Mouse (Mus musculus): ENCODE measurements at regions not wholly inside any gene's neighbourhood (a gene's known extent, or its start where the extent isn't known, plus 50 kb on each side); places are given as distances from the start of the nearest gene placed in this dataset.

GRCm38 (mm10) chr5:80659530-80659929 is 360.4 kb upstream of the Adgrl3 start:
- H3K36me3 ChIP-seq (ENCODE audit: insufficient read depth, low read length): no peaks in the 10 kb centered on the region
- no peaks in the 10 kb centered on the region for H3K27me3 ChIP-seq (ENCODE audit: insufficient read depth, low read length)
- no peak overlapping the region for H3K4me3 ChIP-seq (replicated peaks; ENCODE audit: low read length)
- TF ChIP-seq POU5F1 (IDR thresholded peaks at IDR 0.05; ENCODE audit: borderline replicate concordance, low read length): no peak
- TF ChIP-seq CTCF (conservative IDR thresholded peaks at IDR 0.05; ENCODE audit: low read length): no peak
- no peak for TF ChIP-seq NANOG (IDR thresholded peaks at IDR 0.05; ENCODE audit: borderline replicate concordance, low read length)
- no peaks in the 10 kb centered on the region for H3K4me1 ChIP-seq (replicated peaks; ENCODE audit: low read depth, low read length)
- no peaks in the 10 kb centered on the region for H3K9me3 ChIP-seq (ENCODE audit: low read length)

DNA sequence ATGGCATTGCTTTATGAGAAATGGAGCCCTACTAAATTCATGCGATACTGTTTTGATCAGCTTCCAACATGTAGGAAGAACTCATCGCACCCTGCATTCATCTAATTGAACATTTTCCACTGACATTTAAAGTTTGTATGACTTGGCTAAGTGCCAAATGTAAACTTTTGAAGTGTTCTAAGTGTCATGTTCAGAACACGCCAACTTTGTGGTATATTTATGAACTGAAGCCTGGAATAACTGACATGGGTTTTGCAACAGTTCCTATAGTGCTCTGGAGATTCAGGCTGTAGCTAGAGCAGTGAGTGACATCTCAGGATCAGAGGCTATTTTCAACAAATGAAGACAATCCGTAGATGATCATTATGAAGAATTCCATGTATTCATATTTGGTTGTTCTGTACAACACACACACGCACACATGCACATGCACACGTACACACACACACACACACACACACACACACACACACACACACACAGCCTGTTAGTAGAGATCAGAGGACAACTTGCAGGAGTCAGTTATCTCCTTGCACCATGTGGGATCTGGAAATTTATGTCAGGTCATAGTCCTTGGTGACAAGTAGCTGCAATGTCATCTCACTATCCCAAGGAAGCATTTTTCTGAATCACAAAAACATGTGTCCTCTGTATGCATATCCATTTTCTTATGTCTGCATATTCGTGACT is 349.5 kb upstream of the Adgrl3 start:
- no peaks in the 10 kb centered on the region for H3K9me3 ChIP-seq (ENCODE audit: low read length)
- no peaks in the 10 kb centered on the region for H3K4me1 ChIP-seq (replicated peaks; ENCODE audit: low read depth, low read length)
- TF ChIP-seq CTCF (conservative IDR thresholded peaks at IDR 0.05; ENCODE audit: low read length) (no peak), NANOG (IDR thresholded peaks at IDR 0.05; ENCODE audit: borderline replicate concordance, low read length) (no peak)
- no peaks in the 10 kb centered on the region for H3K36me3 ChIP-seq (ENCODE audit: insufficient read depth, low read length)
- H3K27me3 ChIP-seq (ENCODE audit: insufficient read depth, low read length): no peaks in the 10 kb centered on the region
- no peak overlapping the region for H3K4me3 ChIP-seq (replicated peaks; ENCODE audit: low read length)

DNA sequence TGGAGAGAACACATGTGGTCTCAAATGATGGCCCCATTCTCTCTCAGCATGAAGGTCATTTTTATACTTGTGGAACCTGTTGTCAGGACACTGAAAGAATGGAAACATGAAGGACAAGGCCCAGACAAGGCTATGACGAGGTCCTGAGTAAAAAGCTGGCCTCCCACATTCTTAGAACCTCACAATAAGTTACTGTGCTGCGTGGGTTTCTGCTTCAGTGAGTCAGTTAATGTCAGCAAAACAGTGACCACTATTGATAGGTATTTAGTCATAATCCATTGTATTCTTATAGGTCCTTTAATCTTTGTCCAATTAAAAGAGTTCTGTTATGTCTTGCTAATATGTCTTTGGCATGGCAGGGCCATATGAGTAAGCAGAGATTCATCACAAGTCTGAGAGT is 336.5 kb upstream of the Adgrl3 start:
- no peak overlapping the region for H3K4me3 ChIP-seq (replicated peaks; ENCODE audit: low read length)
- TF ChIP-seq CTCF (conservative IDR thresholded peaks at IDR 0.05; ENCODE audit: low read length) (no peak), NANOG (IDR thresholded peaks at IDR 0.05; ENCODE audit: borderline replicate concordance, low read length) (no peak), POU5F1 (IDR thresholded peaks at IDR 0.05; ENCODE audit: borderline replicate concordance, low read length) (no peak)

GRCm38 (mm10) chr5:80700848-80701247 is 319.1 kb upstream of the Adgrl3 start:
- Histone ChIP-seq H3K9me3 (ENCODE audit: low read length) (no peaks in the 10 kb centered on the region), H3K27me3 (ENCODE audit: insufficient read depth, low read length) (no peaks in the 10 kb centered on the region), H3K36me3 (ENCODE audit: insufficient read depth, low read length) (no peaks in the 10 kb centered on the region), H3K4me1 (replicated peaks; ENCODE audit: low read depth, low read length) (no peaks in the 10 kb centered on the region), H3K4me3 (replicated peaks; ENCODE audit: low read length) (no peak overlapping the region)
- TF ChIP-seq NANOG (IDR thresholded peaks at IDR 0.05; ENCODE audit: borderline replicate concordance, low read length) (no peak), POU5F1 (IDR thresholded peaks at IDR 0.05; ENCODE audit: borderline replicate concordance, low read length) (no peak), CTCF (conservative IDR thresholded peaks at IDR 0.05; ENCODE audit: low read length) (no peak)

More for the DNA sequence above, 336.5 kb upstream of the Adgrl3 start:
- Histone ChIP-seq H3K27me3 (ENCODE audit: insufficient read depth, low read length) (no peaks in the 10 kb centered on the region), H3K9me3 (ENCODE audit: low read length) (no peaks in the 10 kb centered on the region), H3K4me1 (replicated peaks; ENCODE audit: low read depth, low read length) (no peaks in the 10 kb centered on the region), H3K36me3 (ENCODE audit: insufficient read depth, low read length) (no peaks in the 10 kb centered on the region)

DNA sequence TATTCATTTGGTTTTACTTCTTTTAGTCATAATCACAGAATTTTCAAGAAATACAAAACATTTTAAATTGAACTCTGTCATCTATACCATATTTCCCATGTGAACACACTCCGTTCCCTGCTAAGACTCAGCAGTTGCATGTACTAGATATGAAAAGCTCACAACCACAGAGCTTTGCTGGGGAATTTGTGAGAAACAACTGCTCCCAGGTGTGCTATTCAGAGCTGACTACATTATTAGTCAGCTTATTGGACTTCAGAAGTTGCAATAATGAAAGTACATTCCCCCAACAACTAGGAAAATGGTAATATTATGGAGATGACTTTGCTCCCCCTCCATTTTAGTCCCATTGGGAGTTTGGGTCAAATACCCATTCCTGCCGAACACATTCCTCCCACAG is 315.2 kb upstream of the Adgrl3 start:
- Histone ChIP-seq H3K36me3 (ENCODE audit: insufficient read depth, low read length) (no peaks in the 10 kb centered on the region), H3K4me1 (replicated peaks; ENCODE audit: low read depth, low read length) (no peaks in the 10 kb centered on the region), H3K27me3 (ENCODE audit: insufficient read depth, low read length) (no peaks in the 10 kb centered on the region), H3K4me3 (replicated peaks; ENCODE audit: low read length) (no peak overlapping the region), H3K9me3 (ENCODE audit: low read length) (no peaks in the 10 kb centered on the region)
- no peak for TF ChIP-seq CTCF (conservative IDR thresholded peaks at IDR 0.05; ENCODE audit: low read length)
- no peak for TF ChIP-seq NANOG (IDR thresholded peaks at IDR 0.05; ENCODE audit: borderline replicate concordance, low read length)
- TF ChIP-seq POU5F1 (IDR thresholded peaks at IDR 0.05; ENCODE audit: borderline replicate concordance, low read length): no peak

GRCm38 (mm10) chr5:80706645-80707056 is 313.3 kb upstream of the Adgrl3 start:
- no peak for TF ChIP-seq NANOG (IDR thresholded peaks at IDR 0.05; ENCODE audit: borderline replicate concordance, low read length)
- TF ChIP-seq CTCF (conservative IDR thresholded peaks at IDR 0.05; ENCODE audit: low read length): no peak
- TF ChIP-seq POU5F1 (IDR thresholded peaks at IDR 0.05; ENCODE audit: borderline replicate concordance, low read length): no peak
- H3K9me3 ChIP-seq (ENCODE audit: low read length): no peaks in the 10 kb centered on the region
- no peaks in the 10 kb centered on the region for H3K36me3 ChIP-seq (ENCODE audit: insufficient read depth, low read length)
- no peaks in the 10 kb centered on the region for H3K4me1 ChIP-seq (replicated peaks; ENCODE audit: low read depth, low read length)
- H3K4me3 ChIP-seq (replicated peaks; ENCODE audit: low read length): no peak overlapping the region
- H3K27me3 ChIP-seq (ENCODE audit: insufficient read depth, low read length): no peaks in the 10 kb centered on the region
